In genomic region chr16:10738866-10739265, GRCm38 (mm10) we compare ENCODE assay signal across 23 mouse cellular contexts. TPM values are rescaled to one million over a fixed set of nuclear protein-coding genes. Genes with fewer than 3 reads are reported as not detected.
A peak's percentile ranks its signal among the peaks of the same experiment; 100 is the strongest.
DNase-seq lines count a peak whose midpoint lies in the region; ATAC-seq and TF ChIP-seq lines count a peak whose summit lies in the region.
"Had no signal": no experiment of that assay in that cellular context is flagged by ENCODE, and none has a peak within 500 bp of the region (broad histone marks: within the 10 kb centered on the region; RNA-seq: fewer than 3 reads in every experiment).

No protein-coding gene starts in this region.

- no peak overlapping the region for H3K27ac ChIP-seq in hindbrain, embryonic 13.5 days
- no peak overlapping the region for H3K27ac ChIP-seq in hindbrain, postnatal 0 days
- no peak overlapping the region for H3K27ac ChIP-seq in lung, postnatal 0 days (ENCODE audit: low read length)
- peak overlapping the region; percentile 35; the same call in 1 of the 2 replicates for H3K27ac ChIP-seq in stomach, postnatal 0 days (replicated peaks)
- H3K27ac ChIP-seq: forebrain, embryonic 15.5 days; midbrain, embryonic 12.5 days had no signal

- peak; percentile 41 for DNase-seq in gastrocnemius, adult 18-20 months (ENCODE audit: low spot score)
- DNase-seq in gastrocnemius, postnatal 36 days, result no peak
- no peak for DNase-seq in hindbrain, postnatal 0 days (ENCODE audit: low spot score)
- DNase-seq in lung, postnatal 0 days (ENCODE audit: low spot score), result peak; percentile 24
- no peak for DNase-seq in lung, postnatal 25 days (ENCODE audit: low spot score)
- DNase-seq in stomach, postnatal 0 days (ENCODE audit: low spot score), result no peak
- no peak for DNase-seq in adrenal gland, adult 18-20 months (ENCODE audit: low spot score in 2 of 2)
- DNase-seq: adrenal gland, postnatal 25 days; cerebellum, adult 9-11 months; kidney, postnatal 36 days; lung, postnatal 14 days; right cerebral cortex, adult 18-20 months; spleen, adult 18-20 months; thymus, postnatal 25 days had no signal

- H3K4me1 ChIP-seq in hindbrain, embryonic 13.5 days (replicated peaks), result 0 out of 2 replicates have a peak, but pooled peaks cover 7% of the 10 kb centered on the region
- no peaks in the 10 kb centered on the region for H3K4me1 ChIP-seq in hindbrain, postnatal 0 days (ENCODE audit: insufficient read depth, low read length)
- H3K4me1 ChIP-seq in lung, postnatal 0 days (ENCODE audit: insufficient read depth, low read depth, low read length), result peaks cover 22% of the 10 kb centered on the region; the same call in 1 of the 2 replicates
- H3K4me1 ChIP-seq in stomach, postnatal 0 days (replicated peaks; ENCODE audit: control insufficient read depth, insufficient read depth), result no peaks in the 10 kb centered on the region; the same call in 1 of the 2 replicates
- H3K4me1 ChIP-seq: forebrain, embryonic 15.5 days; midbrain, embryonic 12.5 days had no signal

- H3K9ac ChIP-seq in hindbrain, embryonic 13.5 days, result peak overlapping the region; percentile 24; the same call in 1 of the 2 replicates
- no peak overlapping the region for H3K9ac ChIP-seq in hindbrain, postnatal 0 days (replicated peaks; ENCODE audit: low read length)
- H3K9ac ChIP-seq in lung, postnatal 0 days (replicated peaks; ENCODE audit: low read depth), result no peak overlapping the region
- H3K9ac ChIP-seq in stomach, postnatal 0 days (ENCODE audit: low read length), result no peak overlapping the region
- H3K9ac ChIP-seq: forebrain, embryonic 15.5 days; midbrain, embryonic 12.5 days had no signal

- TF ChIP-seq EP300 in lung, postnatal 0 days (IDR thresholded peaks at IDR 0.05), result no peak
- TF ChIP-seq EP300 in stomach, postnatal 0 days (optimal IDR thresholded peaks at IDR 0.05), result no peak

- no peak overlapping the region for H3K4me2 ChIP-seq in hindbrain, embryonic 13.5 days
- H3K4me2 ChIP-seq in hindbrain, postnatal 0 days (ENCODE audit: low read depth, low read length), result no peak overlapping the region
- H3K4me2 ChIP-seq in lung, postnatal 0 days (replicated peaks; ENCODE audit: low read depth, low read length), result no peak overlapping the region
- H3K4me2 ChIP-seq in stomach, postnatal 0 days (replicated peaks; ENCODE audit: low read depth), result no peak overlapping the region
- H3K4me2 ChIP-seq: forebrain, embryonic 15.5 days; midbrain, embryonic 12.5 days had no signal

- H3K36me3 ChIP-seq in hindbrain, embryonic 13.5 days, result peaks cover 9% of the 10 kb centered on the region
- H3K36me3 ChIP-seq in hindbrain, postnatal 0 days (ENCODE audit: insufficient read depth, low read length), result no peaks in the 10 kb centered on the region
- no peaks in the 10 kb centered on the region for H3K36me3 ChIP-seq in lung, postnatal 0 days (ENCODE audit: insufficient read depth, low read length)
- no peaks in the 10 kb centered on the region for H3K36me3 ChIP-seq in stomach, postnatal 0 days (ENCODE audit: control insufficient read depth, insufficient read depth, low read length)
- H3K36me3 ChIP-seq: forebrain, embryonic 15.5 days; midbrain, embryonic 12.5 days had no signal

- intact Hi-C loops in gastrocnemius, postnatal 36 days (cut with DNase I), result no loop called here

- H3K27me3 ChIP-seq in hindbrain, embryonic 13.5 days, result no peaks in the 10 kb centered on the region
- no peaks in the 10 kb centered on the region for H3K27me3 ChIP-seq in hindbrain, postnatal 0 days (ENCODE audit: insufficient read depth, low read length)
- H3K27me3 ChIP-seq in lung, postnatal 0 days (replicated peaks; ENCODE audit: insufficient read depth, low read length), result no peaks in the 10 kb centered on the region
- no peaks in the 10 kb centered on the region for H3K27me3 ChIP-seq in stomach, postnatal 0 days (ENCODE audit: control insufficient read depth, insufficient read depth, low read length)
- H3K27me3 ChIP-seq: CH12.LX; forebrain, embryonic 15.5 days; midbrain, embryonic 12.5 days had no signal

- 92% methylated on average over 3 of the region's 3 CpGs for WGBS in hindbrain, embryonic 13.5 days
- 83% methylated on average over 3 of the region's 3 CpGs for WGBS in hindbrain, postnatal 0 days
- WGBS in lung, postnatal 0 days, result 77% methylated on average over 3 of the region's 3 CpGs
- WGBS in stomach, postnatal 0 days, result 90% methylated on average over 3 of the region's 3 CpGs

- no peak overlapping the region for H3K4me3 ChIP-seq in hindbrain, embryonic 13.5 days
- no peak overlapping the region for H3K4me3 ChIP-seq in hindbrain, postnatal 0 days (ENCODE audit: low read length)
- no peak overlapping the region for H3K4me3 ChIP-seq in lung, postnatal 0 days (ENCODE audit: low read depth, low read length)
- H3K4me3 ChIP-seq in stomach, postnatal 0 days (ENCODE audit: low read depth, low read length), result no peak overlapping the region
- H3K4me3 ChIP-seq: forebrain, embryonic 15.5 days; midbrain, embryonic 12.5 days had no signal

- TF ChIP-seq CTCF in hindbrain, postnatal 0 days (IDR thresholded peaks at IDR 0.05; ENCODE audit: low read depth), result no peak
- no peak for TF ChIP-seq CTCF in lung, postnatal 0 days (IDR thresholded peaks at IDR 0.05)
- TF ChIP-seq CTCF in stomach, postnatal 0 days (IDR thresholded peaks at IDR 0.05; ENCODE audit: low read depth), result no peak

- H3K9me3 ChIP-seq in hindbrain, embryonic 13.5 days, result no peaks in the 10 kb centered on the region
- H3K9me3 ChIP-seq in hindbrain, postnatal 0 days (ENCODE audit: low read length), result no peaks in the 10 kb centered on the region
- H3K9me3 ChIP-seq in lung, postnatal 0 days (ENCODE audit: low read length), result no peaks in the 10 kb centered on the region
- H3K9me3 ChIP-seq in stomach, postnatal 0 days (ENCODE audit: control insufficient read depth, low read length), result no peaks in the 10 kb centered on the region
- H3K9me3 ChIP-seq: forebrain, embryonic 15.5 days; midbrain, embryonic 12.5 days had no signal

- ATAC-seq in hindbrain, embryonic 13.5 days (ENCODE audit: low FRiP score), result no peak
- no peak for ATAC-seq in hindbrain, postnatal 0 days
- no peak for ATAC-seq in lung, postnatal 0 days
- ATAC-seq in stomach, postnatal 0 days (ENCODE audit: low FRiP score, low TSS enrichment), result no peak
- ATAC-seq: forebrain, embryonic 15.5 days; inflammation-experienced regulatory T-cells, adult 6 months had no signal

RNA-seq across cellular contexts. Expression of gene Socs1, which starts 46.5 kb away (rescaled TPM):
- under 1 TPM; 0.21 to 0.52 TPM for total RNA-seq in gastrocnemius, adult 18-20 months (2021)
- under 1 TPM; 0.51 to 0.52 TPM for total RNA-seq in gastrocnemius, postnatal 36 days (2021)
- 3.6 TPM in 2 replicates for polyA plus RNA-seq in hindbrain, embryonic 13.5 days (2015; fragmentation: Nextera tagmentation; extraction: Ambion mirVana)
- total RNA-seq in hindbrain, postnatal 0 days (2014; rRNA removed), result 5.8 and 6.8 TPM in 2 replicates
- 4.4 and 4.8 TPM in 2 replicates for polyA plus RNA-seq in hindbrain, postnatal 0 days (2015; fragmentation: Nextera tagmentation; extraction: Ambion mirVana)
- 9.0 and 13.4 TPM in 2 replicates for polyA plus RNA-seq in lung, postnatal 0 days (2015; fragmentation: Nextera tagmentation; extraction: Ambion mirVana)
- 7.3 and 8.4 TPM in 2 replicates for polyA plus RNA-seq in stomach, postnatal 0 days (2015; fragmentation: Nextera tagmentation; extraction: Ambion mirVana)
- total RNA-seq in adrenal gland, adult 18-20 months (2021), result 1 to 10 TPM; 3.7 to 4.1 TPM

RNA-seq across cellular contexts. Expression of gene Tnp2, which starts 49.6 kb away (rescaled TPM):
- not detected for total RNA-seq in gastrocnemius, adult 18-20 months (2021)
- total RNA-seq in gastrocnemius, postnatal 36 days (2021), result under 1 TPM in 1 of 2 experiments, not detected in 1; 0.52 TPM
- not detected in 2 replicates for polyA plus RNA-seq in hindbrain, embryonic 13.5 days (2015; fragmentation: Nextera tagmentation; extraction: Ambion mirVana)
- total RNA-seq in hindbrain, postnatal 0 days (2014; rRNA removed), result not detected in 2 replicates
- polyA plus RNA-seq in hindbrain, postnatal 0 days (2015; fragmentation: Nextera tagmentation; extraction: Ambion mirVana), result not detected in 2 replicates
- polyA plus RNA-seq in lung, postnatal 0 days (2015; fragmentation: Nextera tagmentation; extraction: Ambion mirVana), result not detected in 2 replicates
- not detected in 2 replicates for polyA plus RNA-seq in stomach, postnatal 0 days (2015; fragmentation: Nextera tagmentation; extraction: Ambion mirVana)
- total RNA-seq in adrenal gland, adult 18-20 months (2021), result not detected
- total RNA-seq: adrenal gland, postnatal 25 days; gastrocnemius, adult 8-10 months; hematopoietic stem cell, adult 5-6 weeks; layer of hippocampus, postnatal 25 days had no signal
- polyA plus RNA-seq: forebrain, embryonic 15.5 days; limb, embryonic 11.5 days; midbrain, embryonic 12.5 days had no signal

RNA-seq across cellular contexts. Expression of gene Prm3, which starts 51.8 kb away (rescaled TPM):
- not detected for total RNA-seq in gastrocnemius, adult 18-20 months (2021)
- not detected for total RNA-seq in gastrocnemius, postnatal 36 days (2021)
- polyA plus RNA-seq in hindbrain, embryonic 13.5 days (2015; fragmentation: Nextera tagmentation; extraction: Ambion mirVana), result not detected in 2 replicates
- total RNA-seq in hindbrain, postnatal 0 days (2014; rRNA removed), result not detected in 2 replicates
- polyA plus RNA-seq in hindbrain, postnatal 0 days (2015; fragmentation: Nextera tagmentation; extraction: Ambion mirVana), result not detected in 2 replicates
- polyA plus RNA-seq in lung, postnatal 0 days (2015; fragmentation: Nextera tagmentation; extraction: Ambion mirVana), result not detected in 2 replicates
- polyA plus RNA-seq in stomach, postnatal 0 days (2015; fragmentation: Nextera tagmentation; extraction: Ambion mirVana), result not detected in 2 replicates
- total RNA-seq in adrenal gland, adult 18-20 months (2021), result not detected
- total RNA-seq: adrenal gland, postnatal 25 days; CH12.LX; gastrocnemius, adult 8-10 months; hematopoietic stem cell, adult 5-6 weeks; layer of hippocampus, postnatal 25 days had no signal
- polyA plus RNA-seq: forebrain, embryonic 15.5 days; inflammation-experienced regulatory T-cells, adult 6 months; limb, embryonic 11.5 days; midbrain, embryonic 12.5 days had no signal

RNA-seq across cellular contexts. Expression of gene Prm2, which starts 57.1 kb away (rescaled TPM):
- not detected for total RNA-seq in gastrocnemius, adult 18-20 months (2021)
- not detected for total RNA-seq in gastrocnemius, postnatal 36 days (2021)
- polyA plus RNA-seq in hindbrain, embryonic 13.5 days (2015; fragmentation: Nextera tagmentation; extraction: Ambion mirVana), result not detected in 2 replicates
- not detected in 2 replicates for total RNA-seq in hindbrain, postnatal 0 days (2014; rRNA removed)
- polyA plus RNA-seq in hindbrain, postnatal 0 days (2015; fragmentation: Nextera tagmentation; extraction: Ambion mirVana), result not detected in 2 replicates
- polyA plus RNA-seq in lung, postnatal 0 days (2015; fragmentation: Nextera tagmentation; extraction: Ambion mirVana), result not detected in 2 replicates
- not detected in 2 replicates for polyA plus RNA-seq in stomach, postnatal 0 days (2015; fragmentation: Nextera tagmentation; extraction: Ambion mirVana)
- not detected for total RNA-seq in adrenal gland, adult 18-20 months (2021)
- total RNA-seq: adrenal gland, postnatal 25 days; CH12.LX; gastrocnemius, adult 8-10 months; hematopoietic stem cell, adult 5-6 weeks; layer of hippocampus, postnatal 25 days had no signal
- polyA plus RNA-seq: forebrain, embryonic 15.5 days; inflammation-experienced regulatory T-cells, adult 6 months; limb, embryonic 11.5 days; midbrain, embryonic 12.5 days had no signal

Comparison
In these comparisons a context has a peak if more than half of its experiments do, and no peak if none do; other contexts are left out.
1. DNase-seq: peak in gastrocnemius, adult 18-20 months (single experiment) and lung, postnatal 0 days (single experiment); none in gastrocnemius, postnatal 36 days (0 of 2), hindbrain, postnatal 0 days (single experiment), lung, postnatal 25 days (single experiment), stomach, postnatal 0 days (single experiment) and adrenal gland, adult 18-20 months (0 of 2).